Mouse (Mus musculus): ENCODE results near the gene Boll.
A peak's percentile ranks its signal among the peaks of the same experiment; 100 is the strongest.

DNA sequence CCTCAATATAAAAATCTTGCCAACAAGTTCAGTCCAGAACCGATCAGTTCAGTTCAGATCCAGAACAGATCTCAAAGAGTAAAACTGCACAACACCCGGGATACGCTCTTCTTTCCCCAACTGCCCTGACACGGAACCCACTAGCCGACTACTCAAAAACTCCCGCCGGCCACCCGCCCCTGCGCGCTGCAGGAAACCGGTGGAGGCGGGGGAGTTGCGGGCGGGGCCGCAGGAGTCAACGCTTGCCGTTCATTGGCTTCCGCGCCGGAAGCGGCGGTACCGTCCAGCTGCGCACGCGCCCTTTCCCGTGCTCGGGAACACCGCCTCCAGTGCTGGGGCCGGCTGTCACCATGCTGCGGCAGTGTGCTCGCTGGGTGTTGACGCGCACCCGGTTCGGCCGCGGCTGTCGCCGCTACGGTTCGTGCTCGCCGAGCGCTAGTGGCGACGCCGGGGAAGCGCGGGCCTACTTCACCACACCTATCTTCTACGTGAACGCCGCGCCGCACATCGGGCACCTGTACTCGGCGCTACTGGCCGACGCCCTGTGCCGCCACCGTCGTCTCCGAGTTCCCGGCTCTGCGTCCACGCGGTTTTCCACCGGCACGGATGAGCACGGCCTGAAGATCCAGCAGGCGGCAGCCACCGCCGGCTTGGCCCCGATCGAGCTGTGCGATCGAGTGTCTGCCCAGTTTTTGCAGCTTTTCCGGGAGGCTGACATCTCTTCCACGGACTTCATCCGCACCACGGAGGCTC is 126.2 kb downstream of the Boll start, which contains the start of gene Mars2:
- TF ChIP-seq CTCF (IDR thresholded peaks at IDR 0.05; ENCODE audit: control insufficient read depth, insufficient read depth, insufficient read length) (no peak), MAX (IDR thresholded peaks at IDR 0.05) (peak; percentile 76), MYOD1 (IDR thresholded peaks at IDR 0.05; ENCODE audit: control insufficient read depth, insufficient read length, low read depth) (no peak), CEBPB (IDR thresholded peaks at IDR 0.05; ENCODE audit: low read depth) (no peak)
